Mouse (Mus musculus): Measurements from ENCODE around the gene Rgl2.

- TF ChIP-seq POLR2A (IDR thresholded peaks at IDR 0.05; ENCODE audit: borderline replicate concordance, insufficient read depth, low read length) (no peak), CTCF (IDR thresholded peaks at IDR 0.05; ENCODE audit: borderline replicate concordance, insufficient read depth, low read depth, low read length) (no peak)
Observed at GRCm38 (mm10) chr17:33891357-33891756, 38.0 kb upstream of the Rgl2 start.

All from cerebellum, adult 2 months (tissue).